Mouse (Mus musculus): ENCODE data around the gene Pold2.

- no peak for TF ChIP-seq CHD2 (IDR thresholded peaks at IDR 0.05; ENCODE audit: low read depth, low read length)
- no peak for TF ChIP-seq MAFK (IDR thresholded peaks at IDR 0.05; ENCODE audit: insufficient read depth, low read depth, low read length)
- no peak for TF ChIP-seq HCFC1 (IDR thresholded peaks at IDR 0.05; ENCODE audit: borderline replicate concordance, insufficient read depth, low read length)
These were observed 34.5 kb upstream of the Pold2 start for GRCm38 (mm10) chr11:5912635-5913034.
